Mouse (Mus musculus): ENCODE data around the gene Wwc2. TPM values are rescaled to one million over a fixed set of nuclear protein-coding genes. Genes with fewer than 3 reads are reported as not detected.

The Wwc2 gene
- total RNA-seq, 2 experiments from 2014 or later = 24.4 to 24.8 TPM

- no peak overlapping the region for H3K27ac ChIP-seq
- no peak for TF ChIP-seq CTCF (IDR thresholded peaks at IDR 0.05)
- DNase-seq (ENCODE audit: extremely low spot score in 1 of 2, low spot score in 2 of 2) = no peak
- H3K4me3 ChIP-seq = no peak overlapping the region
- intact Hi-C loops (cut with DNase I) = no loop called here
These were observed 203.0 kb downstream of the Wwc2 start for GRCm38 (mm10) chr8:47787705-47788104.

GRCm38 (mm10) chr8:47786323-47786722 lies 204.4 kb downstream of the Wwc2 start:
- intact Hi-C loops (cut with DNase I) = no loop called here
- TF ChIP-seq CTCF (IDR thresholded peaks at IDR 0.05) = no peak
- H3K27ac ChIP-seq = no peak overlapping the region

DNA sequence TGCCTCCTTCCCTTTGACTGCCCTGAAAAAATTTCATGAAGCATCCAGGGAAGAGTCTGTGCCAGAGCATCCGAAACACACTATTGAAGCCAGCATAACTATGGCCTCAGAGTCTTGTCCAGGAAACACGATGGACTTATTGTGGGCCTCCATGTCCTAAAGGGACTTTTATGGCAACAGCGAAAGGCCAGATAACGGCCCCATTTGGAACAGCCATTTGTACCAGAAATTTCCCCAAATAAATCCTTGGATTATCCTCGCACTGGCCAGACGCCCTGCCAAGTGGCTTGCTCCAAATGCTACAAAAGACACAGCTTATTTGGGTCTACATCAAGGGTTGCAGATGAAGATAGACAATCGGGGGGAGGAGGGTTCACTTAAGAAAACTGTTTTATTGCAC lies 206.3 kb downstream of the Wwc2 start:
- no peak for TF ChIP-seq CTCF (IDR thresholded peaks at IDR 0.05)
- no peak overlapping the region for H3K4me3 ChIP-seq
- no peak for DNase-seq (ENCODE audit: extremely low spot score in 1 of 2, low spot score in 2 of 2)
- intact Hi-C loops (cut with DNase I) = no loop called here
- peak overlapping the region; percentile 88 for H3K27ac ChIP-seq

More at GRCm38 (mm10) chr8:47786323-47786722, 204.4 kb downstream of the Wwc2 start:
- DNase-seq (ENCODE audit: extremely low spot score in 1 of 2, low spot score in 2 of 2) = no peak
- H3K4me3 ChIP-seq = no peak overlapping the region

DNA sequence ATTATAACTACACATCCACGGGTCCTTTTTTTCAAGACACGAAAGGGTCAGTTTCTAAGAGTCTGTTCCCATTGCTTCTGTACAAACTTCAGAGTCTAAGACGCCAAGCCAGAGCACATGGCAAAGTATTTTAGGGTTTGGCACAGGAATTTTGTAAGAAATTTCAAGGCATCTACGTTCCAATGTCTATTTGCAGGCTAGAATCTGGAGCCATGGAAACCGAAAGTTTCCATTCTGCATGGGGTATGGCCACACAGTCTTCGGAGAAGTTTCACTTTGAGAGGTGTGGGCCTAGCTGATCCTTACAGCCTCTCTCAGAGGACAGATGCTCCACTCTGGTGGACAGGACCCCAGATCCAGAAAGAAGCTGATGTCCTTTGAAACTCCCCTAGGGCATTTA lies 206.8 kb downstream of the Wwc2 start:
- peak in 1 of 2 experiments; percentile 22 for DNase-seq (ENCODE audit: extremely low spot score in 1 of 2, low spot score in 2 of 2)
- H3K27ac ChIP-seq = peak overlapping the region; percentile 88

GRCm38 (mm10) chr8:47783544-47783943 lies 207.2 kb downstream of the Wwc2 start:
- peak overlapping the region; percentile 88 for H3K27ac ChIP-seq
- intact Hi-C loops (cut with DNase I) = no loop called here
- no peak for DNase-seq (ENCODE audit: extremely low spot score in 1 of 2, low spot score in 2 of 2)
- TF ChIP-seq CTCF (IDR thresholded peaks at IDR 0.05) = no peak
- no peak overlapping the region for H3K4me3 ChIP-seq

More for the DNA sequence above, 206.8 kb downstream of the Wwc2 start:
- no peak overlapping the region for H3K4me3 ChIP-seq
- no peak for TF ChIP-seq CTCF (IDR thresholded peaks at IDR 0.05)
- intact Hi-C loops (cut with DNase I) = no loop called here

DNA sequence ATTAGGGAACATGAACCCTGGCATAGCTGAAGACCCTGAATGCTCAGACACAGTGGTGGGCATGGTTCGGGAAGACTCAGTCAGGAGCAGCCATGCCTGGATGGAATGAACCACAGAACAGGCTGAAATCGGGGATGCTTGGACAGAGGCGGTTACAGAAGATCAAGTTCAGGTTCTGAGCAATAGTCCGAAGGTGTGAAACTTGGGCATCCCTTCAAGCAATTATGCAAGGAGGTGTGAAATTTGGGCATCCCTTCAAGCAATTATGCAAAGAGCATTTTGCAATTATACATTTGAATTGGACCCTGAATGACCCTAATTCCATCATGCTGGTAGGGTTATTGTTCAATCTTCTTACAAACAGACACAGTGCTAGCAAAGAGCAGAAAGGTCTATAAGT lies 208.8 kb downstream of the Wwc2 start:
- TF ChIP-seq CTCF (IDR thresholded peaks at IDR 0.05) = no peak
- H3K4me3 ChIP-seq = no peak overlapping the region
- intact Hi-C loops (cut with DNase I) = no loop called here
- H3K27ac ChIP-seq = peak overlapping the region; percentile 77
- DNase-seq (ENCODE audit: extremely low spot score in 1 of 2, low spot score in 2 of 2) = no peak

DNA sequence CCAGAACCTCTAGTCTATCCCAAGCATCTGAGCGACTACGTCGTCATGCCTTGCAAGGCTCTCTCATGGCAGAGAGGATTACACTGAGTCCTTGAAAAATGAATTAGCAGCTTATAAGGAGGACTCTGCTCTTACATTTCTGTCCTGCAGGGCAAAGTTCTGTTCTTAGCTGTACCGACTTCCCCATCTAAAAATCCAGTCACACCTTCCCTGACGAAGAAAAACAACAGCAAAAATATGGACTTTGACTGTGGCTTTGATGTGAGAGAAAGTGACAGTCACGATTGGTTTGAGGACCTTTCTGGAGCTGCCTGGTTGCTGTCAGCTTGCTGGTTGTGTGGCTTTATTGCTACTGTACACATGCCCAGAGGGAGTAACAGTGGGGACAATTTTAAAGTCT lies 211.1 kb downstream of the Wwc2 start:
- intact Hi-C loops (cut with DNase I) = no loop called here
- TF ChIP-seq CTCF (IDR thresholded peaks at IDR 0.05) = no peak
- Histone ChIP-seq H3K4me3 (no peak overlapping the region), H3K27ac (no peak overlapping the region; the same call in 1 of the 2 replicates)
- no peak for DNase-seq (ENCODE audit: extremely low spot score in 1 of 2, low spot score in 2 of 2)

- TF ChIP-seq CTCF (IDR thresholded peaks at IDR 0.05) = no peak
- intact Hi-C loops (cut with DNase I) = no loop called here
- no peak for DNase-seq (ENCODE audit: extremely low spot score in 1 of 2, low spot score in 2 of 2)
- no peak overlapping the region for H3K4me3 ChIP-seq
- no peak overlapping the region for H3K27ac ChIP-seq
These were observed 213.3 kb downstream of the Wwc2 start for GRCm38 (mm10) chr8:47777415-47777814.

Other genes starting within 250 kb of the Wwc2 start
- gene Cldn24, start 168.8 kb downstream of the Wwc2 start, total RNA-seq (2021) = not detected
- under 1 TPM in 1 of 2 experiments, not detected in 1; 0.58 TPM for gene Cldn22, start 166.4 kb downstream of the Wwc2 start, total RNA-seq (2021)
- 1 to 10 TPM; 6.9 TPM for gene Dctd, start 108.2 kb upstream of the Wwc2 start, total RNA-seq (2021)

All from left cerebral cortex, adult 2 months (tissue).